Mouse (Mus musculus) kidney, adult 10 weeks (tissue): Measurements from ENCODE around the gene Olfr1181. TPM values are rescaled to one million over a fixed set of nuclear protein-coding genes. Genes with fewer than 3 reads are reported as not detected.

Source experiments
- polyA plus RNA-seq: library from polyadenylated mRNA; stranded (reverse); fragments of 350-450 nt; fragmentation: Illumina TruSeq; extraction: RNeasy Lipid Tissue Mini Kit (QIAGEN cat#74804); gene quantifications from one replicate; pipeline ENCODE4 v1.2.3, GENCODE M21; 2014; ENCODE audit warnings: low read depth, low replicate concordance

Gene Olfr1181
- not detected for polyA plus RNA-seq

DNA sequence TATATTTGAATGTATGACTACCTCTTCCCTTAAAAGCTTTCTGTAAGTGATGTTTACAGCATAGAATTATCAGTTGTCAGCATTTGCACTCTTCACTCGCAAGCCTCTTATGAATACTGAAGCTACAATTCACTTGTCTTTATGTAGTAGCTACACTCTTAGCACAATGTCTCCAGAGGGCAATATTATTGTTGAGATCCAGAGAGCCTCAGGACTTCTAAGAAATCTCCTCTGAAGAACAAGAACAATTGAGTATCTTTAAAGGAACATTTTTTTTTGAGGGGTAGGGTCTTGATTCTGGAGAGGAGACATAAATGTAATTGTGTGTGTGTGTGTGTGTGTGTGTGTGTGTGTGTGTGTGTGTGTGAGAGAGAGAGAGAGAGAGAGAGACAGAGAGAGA, at the start of gene Olfr1181:
TSS of gene Olfr1181 (minus strand) at position 101 of the 400 bp plus-strand sequence.

GRCm38 (mm10) chr2:88454567-88454966, 28.6 kb upstream of the Olfr1181 start, which contains the start of gene Olfr1183:
Gene Olfr1183 (plus strand): TSS chr2:88454867.

GRCm38 (mm10) chr2:88449031-88449430, 23.1 kb upstream of the Olfr1181 start, which contains the start of gene Gm13757:
Gene Gm13757 (minus strand): TSS chr2:88449131.

GRCm38 (mm10) chr2:88419051-88419450, 6.9 kb downstream of the Olfr1181 start, which contains the start of gene Olfr1180:
Gene Olfr1180 (minus strand): TSS chr2:88419151.

DNA sequence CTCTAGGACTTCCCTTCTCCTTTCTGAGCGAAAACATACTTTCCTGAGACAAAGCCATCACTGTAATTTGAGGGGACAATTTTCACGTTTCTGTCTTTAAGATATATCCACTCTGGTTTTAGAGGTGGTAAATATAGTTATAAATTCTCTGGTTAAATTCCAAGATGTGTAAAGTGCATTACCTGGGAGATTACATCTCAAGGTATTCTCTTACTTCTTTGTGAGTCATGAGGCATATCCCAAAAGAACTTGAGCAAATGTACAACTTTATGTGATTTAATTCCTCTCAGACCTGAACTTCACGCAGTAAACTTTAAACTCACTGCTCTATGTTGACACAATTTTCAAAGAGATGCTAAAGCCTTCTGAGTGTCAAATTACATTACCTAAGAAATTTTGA, 19.6 kb downstream of the Olfr1181 start, which contains the start of gene Olfr1179:
TSS of gene Olfr1179 (minus strand) at position 101 of the 400 bp plus-strand sequence.

DNA sequence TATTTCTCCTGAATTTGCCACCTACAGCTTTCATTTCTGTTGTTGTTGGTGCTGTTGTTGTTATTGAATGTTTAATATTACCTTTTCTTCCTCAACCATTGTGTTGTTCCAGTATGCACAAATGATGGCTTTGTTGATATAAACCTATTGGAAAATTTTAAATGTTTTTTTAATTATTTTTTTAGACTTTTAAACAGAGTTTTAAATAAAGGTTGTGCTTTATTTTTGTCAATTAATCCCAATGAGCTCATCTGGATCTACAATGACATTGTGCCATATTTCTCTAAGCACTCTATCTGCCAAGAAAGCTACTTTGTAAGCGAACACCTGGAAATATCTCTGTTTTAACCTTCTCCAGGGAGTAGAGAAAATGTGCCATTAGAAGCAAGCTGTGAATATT, 39.2 kb downstream of the Olfr1181 start, which contains the start of gene Olfr1178:
TSS of gene Olfr1178 (plus strand) at position 301 of the 400 bp plus-strand sequence.

Other genes with a start within 250 kb of the Olfr1181 start
- gene Olfr1168, start 244.3 kb downstream of the Olfr1181 start, polyA plus RNA-seq = not detected
- not detected for gene Olfr1170, start 197.8 kb downstream of the Olfr1181 start, polyA plus RNA-seq
- gene Olfr1173, start 146.3 kb downstream of the Olfr1181 start, polyA plus RNA-seq = not detected
- gene Olfr1174-ps, start 111.0 kb downstream of the Olfr1181 start, polyA plus RNA-seq = not detected
- not detected for gene Olfr1175-ps, start 99.0 kb downstream of the Olfr1181 start, polyA plus RNA-seq
- not detected for gene Olfr1176, start 89.5 kb downstream of the Olfr1181 start, polyA plus RNA-seq
- not detected for gene Olfr1177-ps, start 79.7 kb downstream of the Olfr1181 start, polyA plus RNA-seq
- gene Olfr1178, start 39.1 kb downstream of the Olfr1181 start, polyA plus RNA-seq = not detected
- not detected for gene Olfr1179, start 19.7 kb downstream of the Olfr1181 start, polyA plus RNA-seq
- gene Olfr1180, start 7.0 kb downstream of the Olfr1181 start, polyA plus RNA-seq = not detected
- not detected for gene Gm13757, start 23.0 kb upstream of the Olfr1181 start, polyA plus RNA-seq
- gene Olfr1183, start 28.7 kb upstream of the Olfr1181 start, polyA plus RNA-seq = not detected
- gene Olfr1184, start 57.4 kb upstream of the Olfr1181 start, polyA plus RNA-seq = not detected
- not detected for gene Olfr1185-ps1, start 67.1 kb upstream of the Olfr1181 start, polyA plus RNA-seq
- not detected for gene Olfr1186, start 92.4 kb upstream of the Olfr1181 start, polyA plus RNA-seq
- not detected for gene Olfr1188, start 130.8 kb upstream of the Olfr1181 start, polyA plus RNA-seq
- gene Olfr1189, start 160.3 kb upstream of the Olfr1181 start, polyA plus RNA-seq = not detected
- not detected for gene Olfr1191-ps1, start 214.4 kb upstream of the Olfr1181 start, polyA plus RNA-seq
- not detected for gene Olfr1192-ps1, start 222.3 kb upstream of the Olfr1181 start, polyA plus RNA-seq
- not detected for gene Olfr1193, start 249.5 kb upstream of the Olfr1181 start, polyA plus RNA-seq